Mouse (Mus musculus): ENCODE results near the gene 1700029J07Rik. TPM values are rescaled to one million over a fixed set of nuclear protein-coding genes. Genes with fewer than 3 reads are reported as not detected.

Gene 1700029J07Rik
- polyA plus RNA-seq, 1 experiment, result 2.6 TPM

DNA sequence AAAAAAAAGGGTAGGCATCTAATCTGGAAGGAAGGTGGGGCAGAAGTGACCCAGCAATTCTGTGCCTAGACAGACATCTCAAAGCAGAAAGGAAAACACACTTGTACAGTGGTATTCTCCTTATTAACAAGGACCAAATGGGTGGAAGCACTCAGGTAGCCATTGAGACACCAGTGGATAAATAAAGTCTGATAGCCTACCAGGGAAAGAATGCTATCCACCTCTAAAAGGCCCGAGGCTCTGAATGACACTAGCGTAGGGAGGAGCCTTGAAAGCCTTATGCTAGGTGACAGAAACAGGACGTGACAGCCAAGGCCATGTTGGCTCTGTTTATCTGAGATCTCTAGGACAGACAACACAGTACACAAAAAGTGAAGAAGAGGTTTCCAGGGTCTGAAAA lies 58.6 kb downstream of the 1700029J07Rik start:
- H3K4me1 ChIP-seq (ENCODE audit: control insufficient read depth, insufficient read depth, low read length), result no peaks in the 10 kb centered on the region
- H3K27ac ChIP-seq (ENCODE audit: insufficient read depth, low read length), result no peak overlapping the region
- TF ChIP-seq CTCF (IDR thresholded peaks at IDR 0.05; ENCODE audit: borderline replicate concordance, insufficient read depth, low read length) (no peak), POLR2A (IDR thresholded peaks at IDR 0.05; ENCODE audit: low read depth, low read length) (no peak)
- no peak overlapping the region for H3K4me3 ChIP-seq (ENCODE audit: insufficient read depth, low read length)

DNA sequence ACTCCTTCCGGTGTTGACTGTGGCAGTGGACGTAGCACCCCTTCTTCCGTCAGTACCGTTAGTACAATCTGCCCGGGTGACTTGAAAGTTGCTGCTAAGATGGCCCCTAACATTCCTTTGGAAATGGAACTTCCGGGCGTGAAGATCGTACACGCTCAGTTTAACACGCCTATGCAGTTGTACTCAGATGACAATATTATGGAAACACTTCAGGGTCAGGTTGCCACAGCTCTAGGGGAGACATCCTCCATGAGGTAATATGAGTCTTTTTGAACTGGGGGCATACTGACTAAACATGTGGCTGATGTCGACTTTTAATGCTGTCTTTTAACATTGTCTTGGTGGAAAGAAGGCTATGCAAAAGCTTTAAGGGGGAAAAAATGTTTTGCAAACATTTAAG lies 61.3 kb downstream of the 1700029J07Rik start:
- Histone ChIP-seq H3K4me3 (ENCODE audit: insufficient read depth, low read length) (no peak overlapping the region), H3K4me1 (ENCODE audit: control insufficient read depth, insufficient read depth, low read length) (no peaks in the 10 kb centered on the region), H3K27ac (ENCODE audit: insufficient read depth, low read length) (no peak overlapping the region)
- no peak for TF ChIP-seq POLR2A (IDR thresholded peaks at IDR 0.05; ENCODE audit: low read depth, low read length)
- TF ChIP-seq CTCF (IDR thresholded peaks at IDR 0.05; ENCODE audit: borderline replicate concordance, insufficient read depth, low read length), result no peak

DNA sequence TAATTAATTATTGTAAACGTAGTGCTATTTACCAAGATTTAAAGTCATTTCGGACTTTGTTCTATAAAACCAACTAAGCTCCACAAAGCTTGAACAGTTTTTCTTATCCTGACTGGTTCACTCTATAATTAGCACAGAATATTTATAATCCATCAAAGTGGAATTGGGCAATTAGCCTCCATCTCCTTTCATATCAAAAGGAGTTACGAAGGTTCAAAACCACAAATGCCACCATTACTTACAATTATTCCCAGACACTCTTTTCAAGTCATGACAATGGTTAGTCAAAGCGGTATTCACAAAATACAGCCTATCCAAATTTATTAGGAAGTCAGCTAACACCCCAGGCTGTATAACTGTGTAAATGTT lies 68.8 kb downstream of the 1700029J07Rik start:
- peaks cover 5% of the 10 kb centered on the region; the same call in 1 of the 2 replicates for H3K4me1 ChIP-seq (ENCODE audit: control insufficient read depth, insufficient read depth, low read length)
- H3K27ac ChIP-seq (ENCODE audit: insufficient read depth, low read length), result no peak overlapping the region
- H3K4me3 ChIP-seq (ENCODE audit: insufficient read depth, low read length), result no peak overlapping the region
- TF ChIP-seq POLR2A (IDR thresholded peaks at IDR 0.05; ENCODE audit: low read depth, low read length), result no peak
- no peak for TF ChIP-seq CTCF (IDR thresholded peaks at IDR 0.05; ENCODE audit: borderline replicate concordance, insufficient read depth, low read length)

DNA sequence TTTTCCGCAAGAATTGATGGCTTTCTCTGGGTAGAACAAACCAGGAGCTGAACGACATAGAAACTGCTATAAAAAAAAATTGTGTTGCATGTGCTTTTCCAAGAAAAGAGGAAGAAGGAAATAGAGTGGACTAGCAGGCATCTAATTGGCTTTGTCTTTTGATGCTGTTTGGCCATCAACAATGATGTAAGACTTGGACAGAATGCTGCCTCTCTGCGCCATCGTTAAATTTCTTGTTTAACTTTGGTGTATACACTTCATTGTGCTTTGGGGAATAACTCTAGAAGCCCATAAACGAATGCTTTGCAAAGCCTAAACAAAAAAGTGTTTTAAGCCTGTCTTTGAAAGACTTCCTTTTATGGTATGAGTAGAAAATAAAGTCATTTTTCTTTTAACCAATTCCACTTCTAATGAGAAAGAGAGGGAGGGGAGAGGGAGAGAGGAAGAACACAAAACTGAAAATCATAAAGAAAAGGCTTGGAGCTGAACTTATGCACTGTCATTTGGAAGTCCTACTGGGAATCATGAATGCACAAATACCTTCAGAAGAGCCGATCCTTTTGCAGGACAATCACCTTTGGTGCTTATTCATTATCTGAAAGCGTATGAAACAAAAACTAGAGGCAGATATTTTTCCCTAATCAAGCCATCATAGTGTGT lies 69.3 kb downstream of the 1700029J07Rik start:
- no peak overlapping the region for H3K27ac ChIP-seq (ENCODE audit: insufficient read depth, low read length)

DNA sequence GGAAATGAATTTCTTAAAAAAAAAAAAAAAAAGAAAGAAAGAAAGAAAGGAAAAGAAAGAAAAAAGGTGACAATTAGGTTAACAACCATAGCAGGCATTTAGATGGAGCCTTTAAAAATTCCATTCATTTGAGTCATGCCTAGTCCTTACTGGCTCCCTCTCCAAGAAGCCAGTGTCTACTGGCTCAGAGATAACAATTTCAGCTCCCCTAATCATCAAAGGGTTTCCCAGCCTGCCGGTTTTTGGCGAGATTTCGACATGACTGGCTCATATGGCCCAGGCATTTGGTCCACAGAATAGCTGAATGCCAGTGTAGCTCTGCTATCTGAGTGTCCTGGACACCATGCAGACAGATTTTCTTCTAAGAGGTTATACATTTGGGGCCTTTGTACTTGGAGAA lies 71.4 kb downstream of the 1700029J07Rik start:
- Histone ChIP-seq H3K4me3 (ENCODE audit: insufficient read depth, low read length) (no peak overlapping the region), H3K27ac (ENCODE audit: insufficient read depth, low read length) (no peak overlapping the region), H3K4me1 (ENCODE audit: control insufficient read depth, insufficient read depth, low read length) (peaks cover 5% of the 10 kb centered on the region; the same call in 1 of the 2 replicates)
- TF ChIP-seq POLR2A (IDR thresholded peaks at IDR 0.05; ENCODE audit: low read depth, low read length) (no peak), CTCF (IDR thresholded peaks at IDR 0.05; ENCODE audit: borderline replicate concordance, insufficient read depth, low read length) (no peak)

More for the DNA sequence above, 69.3 kb downstream of the 1700029J07Rik start:
- H3K4me3 ChIP-seq (ENCODE audit: insufficient read depth, low read length), result no peak overlapping the region
- peaks cover 5% of the 10 kb centered on the region; the same call in 1 of the 2 replicates for H3K4me1 ChIP-seq (ENCODE audit: control insufficient read depth, insufficient read depth, low read length)
- TF ChIP-seq CTCF (IDR thresholded peaks at IDR 0.05; ENCODE audit: borderline replicate concordance, insufficient read depth, low read length) (no peak), POLR2A (IDR thresholded peaks at IDR 0.05; ENCODE audit: low read depth, low read length) (no peak)

Other genes with a start within 250 kb of the 1700029J07Rik start
- 0.30 and 0.76 TPM in 2 replicates for gene Pdlim3, start 89.8 kb downstream of the 1700029J07Rik start, polyA plus RNA-seq (2011; ENCODE audit: insufficient read length, low read depth, missing spikeins)
- gene Ccdc110, start 40.6 kb downstream of the 1700029J07Rik start, polyA plus RNA-seq (2011; ENCODE audit: insufficient read length, low read depth, missing spikeins), result not detected in 2 replicates
- gene Ufsp2, start 276 bp upstream of the 1700029J07Rik start, polyA plus RNA-seq (2011; ENCODE audit: insufficient read length, low read depth, missing spikeins), result 75.3 and 87.8 TPM in 2 replicates
- gene Lrp2bp, start 24.1 kb upstream of the 1700029J07Rik start, polyA plus RNA-seq (2011; ENCODE audit: insufficient read length, low read depth, missing spikeins), result 0.23 and 0.38 TPM in 2 replicates
- 3.3 and 4.2 TPM in 2 replicates for gene Ankrd37, start 30.5 kb upstream of the 1700029J07Rik start, polyA plus RNA-seq (2011; ENCODE audit: insufficient read length, low read depth, missing spikeins)
- gene Cfap97, start 176.5 kb upstream of the 1700029J07Rik start, polyA plus RNA-seq (2011; ENCODE audit: insufficient read length, low read depth, missing spikeins), result 17.3 and 19.7 TPM in 2 replicates
- gene Snx25, start 176.9 kb upstream of the 1700029J07Rik start, polyA plus RNA-seq (2011; ENCODE audit: insufficient read length, low read depth, missing spikeins), result 20.2 and 23.5 TPM in 2 replicates
- gene Slc25a4, start 236.0 kb upstream of the 1700029J07Rik start, polyA plus RNA-seq (2011; ENCODE audit: insufficient read length, low read depth, missing spikeins), result 302 and 337 TPM in 2 replicates

All from embryonic fibroblast, embryonic 13.5 days (primary cell).